Mouse (Mus musculus): ENCODE data around the gene Lrrc14b. TPM values are rescaled to one million over a fixed set of nuclear protein-coding genes. Genes with fewer than 3 reads are reported as not detected.

Lrrc14b gene
- not detected in 2 replicates for total RNA-seq (2017)

DNA sequence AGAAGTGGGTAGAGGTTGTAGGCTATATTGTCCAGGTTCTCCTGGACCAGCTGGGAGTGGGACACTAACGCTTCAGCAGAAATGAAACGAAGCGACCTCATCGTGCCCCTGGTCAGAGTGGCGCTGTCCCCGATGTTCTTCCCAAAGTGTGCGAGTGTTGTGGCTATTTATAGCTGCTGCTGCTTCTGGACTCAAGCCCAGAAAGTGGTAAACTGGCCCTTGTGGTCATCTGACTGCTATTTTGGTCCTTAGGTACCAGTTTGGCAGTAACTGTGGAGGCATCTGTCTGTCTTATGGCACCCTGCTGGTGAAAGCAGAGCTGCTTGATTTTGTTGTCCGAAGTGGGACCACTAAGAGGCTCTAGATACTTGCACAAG is at the start of gene Lrrc14b:
Lrrc14b (minus strand) TSS at position 147 of the 377 bp plus-strand sequence.
- ATAC-seq (replicated peaks in 1 of 2; ENCODE audit: insufficient read depth in 1 of 2, low FRiP score in 2 of 2, low TSS enrichment in 1 of 2, low read depth in 1 of 2, poor library complexity in 2 of 2, severe bottlenecking in 2 of 2) = peak; percentile 27 to 46; a peak in 1 of 4 replicates

DNA sequence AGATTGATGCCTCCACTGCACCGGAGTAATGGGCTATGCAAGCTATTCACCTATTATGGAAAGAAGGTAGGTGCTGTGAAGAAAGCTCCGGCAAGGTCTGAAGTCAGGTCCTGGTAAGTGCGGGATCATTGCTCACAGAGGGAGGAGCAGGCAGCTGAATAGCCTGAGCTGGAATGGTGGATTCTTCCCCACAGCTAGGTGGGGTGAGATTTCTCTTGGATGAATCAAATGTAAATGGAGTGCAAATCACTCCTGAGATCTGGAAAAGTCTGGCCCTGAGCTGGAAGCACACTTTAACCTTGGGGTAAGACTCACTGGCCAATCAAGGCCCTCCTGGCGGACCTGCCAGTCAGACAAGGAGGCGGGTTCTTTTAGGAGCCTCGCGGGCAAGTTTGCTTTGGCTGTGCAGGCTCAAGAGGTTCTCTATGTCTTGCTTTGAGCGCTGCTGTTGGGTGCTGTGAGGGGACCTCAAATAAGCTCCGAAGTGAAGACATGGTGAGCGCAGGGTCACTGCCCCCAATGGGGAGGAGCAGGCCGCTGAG is 35.6 kb upstream of the Lrrc14b start, which contains the start of gene Ftl1-ps1:
Ftl1-ps1 (plus strand) TSS at position 397 of the 542 bp plus-strand sequence.
- no peak for ATAC-seq (replicated peaks in 1 of 2; ENCODE audit: insufficient read depth in 1 of 2, low FRiP score in 2 of 2, low TSS enrichment in 1 of 2, low read depth in 1 of 2, poor library complexity in 2 of 2, severe bottlenecking in 2 of 2)

DNA sequence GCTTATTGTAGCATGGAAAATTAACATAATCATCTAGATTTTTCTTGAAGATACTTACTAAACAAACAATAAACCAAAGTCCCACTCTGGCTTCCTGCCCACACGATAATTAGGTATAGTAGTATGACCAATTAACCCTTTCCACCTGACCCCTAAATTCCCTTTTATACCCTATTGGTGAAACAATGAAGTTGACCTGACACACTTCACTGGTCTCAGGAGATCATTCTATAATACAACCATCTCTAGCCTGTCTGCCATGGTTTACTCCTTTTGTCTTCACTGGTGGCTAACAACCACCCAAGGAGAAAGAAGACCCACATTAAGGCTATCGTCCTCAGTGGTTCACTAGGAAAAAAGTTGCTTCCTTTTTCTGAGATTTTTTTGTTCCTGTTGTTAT is 27.4 kb upstream of the Lrrc14b start:
- ATAC-seq (replicated peaks in 1 of 2; ENCODE audit: insufficient read depth in 1 of 2, low FRiP score in 2 of 2, low TSS enrichment in 1 of 2, low read depth in 1 of 2, poor library complexity in 2 of 2, severe bottlenecking in 2 of 2) = no peak

DNA sequence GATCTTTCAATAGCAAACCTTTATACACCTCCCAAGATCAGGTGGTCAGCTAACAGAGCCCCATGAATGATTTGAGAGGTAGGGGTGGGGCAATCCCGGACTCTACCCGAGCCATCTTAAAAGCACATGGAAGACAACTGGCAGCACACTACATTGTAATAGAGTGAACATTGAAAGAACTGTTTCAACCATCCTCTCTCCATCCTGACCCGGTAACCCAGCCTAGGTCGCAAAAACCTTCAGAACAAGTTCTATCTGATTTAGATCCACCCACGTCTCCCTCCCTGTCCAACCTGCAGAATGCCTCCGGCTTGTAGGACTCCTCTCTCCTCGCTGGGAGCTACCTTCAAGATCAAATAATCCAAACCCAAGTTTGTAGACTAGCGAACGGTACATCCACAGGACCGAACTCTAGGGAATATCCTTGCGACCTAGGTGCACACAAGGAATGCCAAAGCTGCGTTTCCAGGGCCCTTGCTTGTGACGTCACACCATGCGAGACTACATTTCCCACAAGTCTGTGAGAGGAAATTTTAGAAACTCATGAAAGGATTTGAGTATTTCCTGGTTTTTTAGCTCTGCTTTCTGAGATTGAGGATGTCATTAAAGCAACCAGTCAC is 26.7 kb upstream of the Lrrc14b start, which contains the start of gene Zfp72:
Zfp72 (minus strand) TSS at position 466 of the 620 bp plus-strand sequence.
- ATAC-seq (replicated peaks in 1 of 2; ENCODE audit: insufficient read depth in 1 of 2, low FRiP score in 2 of 2, low TSS enrichment in 1 of 2, low read depth in 1 of 2, poor library complexity in 2 of 2, severe bottlenecking in 2 of 2) = peak; percentile 94 to 98

DNA sequence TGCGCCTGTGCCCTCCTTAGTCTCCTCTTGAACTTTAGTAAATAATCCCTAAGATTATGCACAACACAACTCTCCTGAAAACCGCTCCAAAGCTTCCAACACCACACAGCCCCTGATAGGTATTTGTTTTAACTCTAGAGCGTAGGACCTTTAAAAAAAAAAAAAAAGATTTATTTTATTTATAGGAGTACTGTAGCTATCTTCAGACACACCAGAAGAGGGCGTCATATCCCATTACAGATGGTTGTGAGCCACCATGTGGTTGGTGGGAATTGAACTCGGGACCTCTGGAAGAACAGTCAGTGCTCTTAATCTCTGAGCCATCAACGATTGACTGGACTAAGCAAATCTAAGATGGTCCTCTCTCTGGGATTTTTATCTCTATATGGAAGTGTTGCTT is 25.9 kb upstream of the Lrrc14b start:
- ATAC-seq (replicated peaks in 1 of 2; ENCODE audit: insufficient read depth in 1 of 2, low FRiP score in 2 of 2, low TSS enrichment in 1 of 2, low read depth in 1 of 2, poor library complexity in 2 of 2, severe bottlenecking in 2 of 2) = no peak

DNA sequence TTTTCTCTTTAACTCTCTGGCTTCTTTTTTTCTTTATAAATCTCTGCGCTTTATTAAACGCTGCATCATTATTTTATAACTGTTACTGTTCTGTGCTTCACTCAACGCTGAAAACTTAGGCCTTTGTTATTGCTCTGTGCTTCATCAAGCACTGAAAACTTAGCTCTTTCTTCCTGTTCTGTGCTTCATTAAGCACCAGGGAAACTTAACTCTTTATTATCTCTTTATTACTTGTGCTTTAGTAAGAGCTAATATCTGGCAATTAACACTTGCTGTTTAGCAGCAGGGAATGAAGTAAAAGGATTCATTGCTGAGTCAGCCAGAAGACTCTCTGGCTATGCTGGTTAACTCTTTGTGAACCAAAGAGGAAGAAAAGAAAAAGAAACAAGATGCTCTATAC is 18.5 kb upstream of the Lrrc14b start:
- ATAC-seq (replicated peaks in 1 of 2; ENCODE audit: insufficient read depth in 1 of 2, low FRiP score in 2 of 2, low TSS enrichment in 1 of 2, low read depth in 1 of 2, poor library complexity in 2 of 2, severe bottlenecking in 2 of 2) = no peak

DNA sequence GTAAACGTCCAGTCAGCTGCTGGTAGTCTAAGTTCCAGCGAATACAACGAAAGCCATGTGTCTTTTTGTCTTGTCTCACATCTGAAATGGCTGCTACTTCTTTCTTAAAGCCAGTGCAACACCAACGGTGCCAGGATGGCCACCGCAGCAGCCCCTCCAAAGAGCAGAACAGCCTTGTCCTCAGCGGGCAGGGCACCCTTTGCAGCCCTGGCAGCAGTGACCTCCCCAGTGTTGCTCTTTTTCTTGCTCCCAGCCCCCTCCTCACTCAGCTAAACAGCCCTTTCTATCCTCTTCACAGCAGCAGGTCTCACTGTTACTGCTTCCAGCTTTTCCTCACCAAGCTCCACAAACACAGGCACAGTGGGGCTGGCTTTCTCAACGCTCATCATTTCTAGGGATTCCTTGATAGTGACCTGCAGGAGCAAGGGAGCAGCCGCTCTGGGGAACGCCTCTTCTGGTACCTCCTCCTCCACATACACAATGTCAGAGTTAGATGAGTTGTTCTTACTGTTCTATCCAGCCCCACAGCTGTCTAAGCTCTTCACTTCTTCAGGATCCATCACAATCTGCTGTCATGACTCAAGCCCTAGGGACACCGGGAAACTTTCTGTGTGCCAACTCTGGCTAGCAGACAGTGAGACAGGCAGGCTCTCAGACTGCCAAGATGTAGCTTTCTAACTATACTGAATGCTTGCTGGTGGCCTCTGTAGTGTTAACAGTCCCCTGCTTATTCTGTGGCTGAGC is 17.9 kb upstream of the Lrrc14b start:
- no peak for ATAC-seq (replicated peaks in 1 of 2; ENCODE audit: insufficient read depth in 1 of 2, low FRiP score in 2 of 2, low TSS enrichment in 1 of 2, low read depth in 1 of 2, poor library complexity in 2 of 2, severe bottlenecking in 2 of 2)

DNA sequence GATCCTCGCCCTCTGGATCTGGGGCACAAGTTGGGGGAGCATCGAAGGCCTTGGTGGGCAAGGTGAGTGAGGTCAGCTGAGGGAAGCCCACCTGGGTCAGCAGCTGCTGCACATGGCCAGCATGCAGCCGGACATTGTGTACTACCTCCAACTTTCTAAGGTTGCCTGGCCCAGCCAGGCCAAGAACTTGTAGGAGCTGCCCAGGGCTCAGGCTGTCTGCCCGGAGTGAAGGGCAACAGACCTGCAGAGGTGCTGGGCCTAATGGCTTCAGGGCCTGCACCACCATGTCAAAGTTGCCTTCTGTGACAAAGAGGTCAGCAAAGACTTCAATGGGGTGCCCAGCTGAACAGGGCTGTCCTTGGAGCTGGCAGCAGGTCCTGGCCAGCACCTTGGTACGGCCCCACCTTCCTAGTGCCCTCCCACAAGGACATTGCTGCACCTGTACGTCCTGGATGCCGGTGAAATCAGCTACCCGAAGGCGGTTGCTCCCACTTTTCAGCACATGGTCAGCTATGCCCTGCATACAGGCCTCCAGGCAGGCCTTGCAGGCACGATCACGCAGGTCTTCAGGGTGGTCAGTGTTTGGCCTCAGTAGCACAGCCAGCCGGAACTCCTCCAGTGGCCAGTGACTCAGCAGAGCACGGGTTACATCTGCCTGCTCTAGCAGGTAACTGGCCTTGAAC is 488 bp downstream of the Lrrc14b start:
- 0 out of 4 replicates have a peak, but pooled peaks of 1 of the 2 experiments have one; percentile 18 for ATAC-seq (replicated peaks in 1 of 2; ENCODE audit: insufficient read depth in 1 of 2, low FRiP score in 2 of 2, low TSS enrichment in 1 of 2, low read depth in 1 of 2, poor library complexity in 2 of 2, severe bottlenecking in 2 of 2)

DNA sequence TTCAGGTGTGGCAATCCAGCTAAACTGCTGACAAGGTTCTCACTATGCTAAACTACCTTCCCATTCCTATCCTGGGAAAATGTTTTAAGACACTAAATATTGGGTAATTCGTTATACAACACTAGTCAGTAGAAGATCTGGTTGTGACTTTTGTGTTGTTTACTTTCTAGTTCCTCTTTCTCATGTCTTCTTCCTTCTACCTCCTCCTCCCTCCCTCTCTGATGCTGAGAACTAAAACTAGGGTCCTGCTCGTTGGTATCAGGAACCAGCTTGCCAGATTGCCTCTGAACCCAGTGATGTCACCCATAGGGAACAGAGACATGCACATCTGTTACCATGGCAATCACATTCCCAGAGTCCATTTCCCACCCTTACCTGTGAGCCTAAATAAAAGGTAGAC is 1.6 kb downstream of the Lrrc14b start:
- ATAC-seq (replicated peaks in 1 of 2; ENCODE audit: insufficient read depth in 1 of 2, low FRiP score in 2 of 2, low TSS enrichment in 1 of 2, low read depth in 1 of 2, poor library complexity in 2 of 2, severe bottlenecking in 2 of 2) = no peak

DNA sequence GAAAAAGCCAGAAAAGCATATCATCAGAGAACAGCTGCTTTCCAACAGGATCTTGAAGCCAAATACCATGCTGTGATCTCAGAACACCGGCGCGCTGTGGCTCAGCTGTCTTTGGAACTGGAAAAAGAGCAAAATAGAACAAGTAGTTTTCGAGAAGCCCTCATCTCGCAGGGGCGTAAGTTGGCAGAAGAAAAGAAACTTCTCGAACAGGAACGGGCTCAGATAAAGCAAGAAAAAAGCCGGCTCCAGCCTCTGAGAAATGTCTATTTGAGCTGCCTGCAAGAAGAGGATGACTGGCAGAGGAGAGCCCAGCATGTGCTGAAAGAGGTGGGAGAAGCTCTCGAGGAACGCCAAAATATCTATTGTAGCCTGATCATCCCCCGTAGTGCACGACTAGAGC is 7.3 kb downstream of the Lrrc14b start:
- no peak for ATAC-seq (replicated peaks in 1 of 2; ENCODE audit: insufficient read depth in 1 of 2, low FRiP score in 2 of 2, low TSS enrichment in 1 of 2, low read depth in 1 of 2, poor library complexity in 2 of 2, severe bottlenecking in 2 of 2)

DNA sequence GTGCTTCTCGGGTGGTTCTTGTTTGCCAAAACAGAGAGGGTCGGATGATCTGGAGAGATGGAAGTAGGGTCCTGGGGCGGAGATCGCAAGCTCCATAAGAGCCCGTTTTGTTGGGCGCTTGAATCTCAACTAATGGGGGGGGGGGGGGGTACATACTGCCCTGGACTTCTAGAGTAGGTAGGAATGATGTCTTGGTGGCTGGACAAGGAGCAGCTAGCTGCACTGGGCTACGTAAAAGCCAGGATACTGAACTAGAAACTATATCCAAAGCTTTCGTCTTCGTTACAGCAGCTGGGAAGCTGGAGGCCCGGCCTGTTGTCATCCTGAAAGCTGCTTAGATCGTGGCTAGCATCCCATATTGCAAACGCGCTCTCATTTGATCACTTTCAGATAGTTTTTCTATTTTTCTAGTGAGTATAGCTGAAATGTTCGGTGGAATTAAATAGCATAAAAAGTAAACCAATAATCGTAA is 13.3 kb downstream of the Lrrc14b start:
- peak in 1 of 2 experiments; percentile 6; a peak in 1 of 4 replicates for ATAC-seq (replicated peaks in 1 of 2; ENCODE audit: insufficient read depth in 1 of 2, low FRiP score in 2 of 2, low TSS enrichment in 1 of 2, low read depth in 1 of 2, poor library complexity in 2 of 2, severe bottlenecking in 2 of 2)

DNA sequence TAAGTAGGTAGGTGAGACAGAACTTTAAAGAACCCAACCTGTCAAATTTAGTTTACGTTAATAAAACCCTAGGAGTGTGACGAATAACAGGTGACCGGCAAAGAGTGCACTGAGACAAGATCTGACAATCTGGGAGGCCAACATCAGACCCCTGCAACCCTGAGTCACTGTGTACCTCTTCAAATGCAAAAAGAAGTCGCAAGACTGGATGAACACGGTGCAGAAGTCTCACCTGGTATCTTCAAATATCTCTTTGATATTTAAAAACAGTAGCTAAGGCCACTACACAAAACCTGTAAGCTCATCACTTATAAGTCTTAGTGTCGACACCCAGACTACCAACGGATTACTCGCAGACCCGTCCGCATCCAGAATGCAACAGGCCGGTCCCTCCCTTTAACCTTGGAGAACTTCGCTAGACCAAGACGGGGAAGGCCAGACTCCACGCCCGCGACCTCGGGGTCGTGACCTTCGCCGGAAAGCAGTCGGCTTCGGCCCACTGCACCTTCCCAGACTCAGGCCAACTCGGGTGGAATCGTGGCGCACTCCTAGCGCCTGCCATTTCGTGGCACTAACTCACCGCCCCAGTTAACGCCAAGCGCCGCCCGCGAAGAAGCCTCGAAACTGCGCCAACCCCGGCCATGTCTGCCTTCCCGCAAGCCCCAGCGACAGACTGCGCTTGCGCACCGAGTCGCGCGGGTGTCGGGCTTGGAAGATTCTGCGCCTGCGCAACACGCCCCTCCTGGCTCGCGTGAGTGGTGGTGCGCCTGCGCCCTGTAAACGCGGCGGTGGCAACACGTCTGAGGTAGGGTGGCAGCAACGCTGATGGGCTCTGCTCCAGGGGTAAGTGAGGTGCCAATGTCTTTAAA is 14.0 kb downstream of the Lrrc14b start, which contains the start of the genes Sdha and Ccdc127:
Sdha (minus strand) TSS at position 715 of the 869 bp plus-strand sequence.
Ccdc127 (plus strand) TSS at position 744 of the 869 bp plus-strand sequence.
- ATAC-seq (replicated peaks in 1 of 2; ENCODE audit: insufficient read depth in 1 of 2, low FRiP score in 2 of 2, low TSS enrichment in 1 of 2, low read depth in 1 of 2, poor library complexity in 2 of 2, severe bottlenecking in 2 of 2) = peak; percentile 94 to 98

DNA sequence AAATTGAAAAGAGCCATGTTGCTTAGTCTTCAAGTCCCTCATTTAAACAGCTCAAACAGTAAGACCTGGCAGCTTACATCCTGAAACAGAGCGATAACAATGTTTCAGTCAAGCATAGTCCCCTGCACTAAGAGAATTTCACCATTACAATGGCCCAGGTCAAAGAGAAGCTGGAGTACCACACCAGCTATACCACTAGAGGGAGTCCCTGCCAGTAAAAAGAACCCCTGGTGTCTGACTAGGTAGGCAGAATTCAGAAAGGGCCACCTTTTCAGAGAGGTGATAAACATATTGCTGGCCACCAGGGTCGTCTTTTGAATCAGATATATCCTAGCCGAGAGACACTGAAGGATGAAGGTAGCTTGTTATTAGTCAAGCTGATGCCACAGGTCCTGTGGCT is 22.8 kb downstream of the Lrrc14b start:
- ATAC-seq (replicated peaks in 1 of 2; ENCODE audit: insufficient read depth in 1 of 2, low FRiP score in 2 of 2, low TSS enrichment in 1 of 2, low read depth in 1 of 2, poor library complexity in 2 of 2, severe bottlenecking in 2 of 2) = peak; percentile 98 to 99

DNA sequence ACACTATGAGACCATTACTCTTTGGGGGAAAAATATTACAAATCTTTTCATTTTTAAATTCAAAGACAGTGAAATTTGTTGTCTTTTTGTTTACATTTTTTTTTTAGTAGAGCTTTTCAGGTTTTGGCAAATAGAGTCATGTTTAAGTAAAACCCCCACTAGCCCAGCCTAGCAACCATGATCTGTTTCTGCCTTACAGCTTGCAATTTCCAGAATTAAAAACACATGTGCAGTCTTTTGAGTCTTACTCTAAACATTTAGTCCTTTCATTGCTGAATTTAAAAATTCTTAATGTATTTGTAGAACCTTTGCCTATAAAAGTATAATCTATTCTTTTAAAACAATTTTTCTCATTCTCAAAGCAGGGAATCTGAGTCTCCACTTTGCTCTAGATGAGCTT is 34.5 kb downstream of the Lrrc14b start:
- ATAC-seq (replicated peaks in 1 of 2; ENCODE audit: insufficient read depth in 1 of 2, low FRiP score in 2 of 2, low TSS enrichment in 1 of 2, low read depth in 1 of 2, poor library complexity in 2 of 2, severe bottlenecking in 2 of 2) = no peak

DNA sequence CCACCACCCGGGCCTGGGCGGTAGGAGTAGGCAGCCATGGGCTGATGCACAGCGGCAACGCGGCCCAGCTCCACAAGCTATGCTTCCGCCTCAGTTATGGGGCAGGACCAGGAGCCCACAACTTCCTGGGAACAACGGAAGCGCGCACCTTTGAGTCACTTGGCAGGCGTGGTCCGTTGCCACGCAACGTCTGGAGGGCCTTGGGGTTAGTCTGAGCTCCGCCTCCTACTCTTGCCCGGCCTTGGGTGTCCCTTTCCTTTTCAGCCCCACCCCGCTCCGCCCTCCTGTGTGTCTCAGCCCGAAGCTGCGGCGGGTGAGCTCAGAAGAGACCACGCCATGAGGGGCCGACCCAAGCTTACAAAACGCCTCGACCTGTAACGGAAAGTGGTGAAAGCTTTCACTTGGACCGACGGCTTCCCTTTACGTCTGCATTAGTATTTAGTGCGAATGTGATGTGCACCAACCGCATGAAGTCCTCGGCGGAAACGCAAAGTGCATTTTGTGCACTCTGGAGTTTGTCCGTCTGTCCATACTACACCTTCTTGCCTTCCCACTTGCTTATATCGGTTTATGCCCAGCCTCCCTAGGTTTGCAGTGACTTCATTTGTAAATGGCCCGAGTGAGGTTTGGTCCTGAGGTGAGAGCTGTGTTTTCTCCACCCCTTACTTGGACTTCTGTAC is 46.5 kb downstream of the Lrrc14b start, which contains the start of gene Pdcd6:
Pdcd6 (minus strand) TSS at position 411 of the 680 bp plus-strand sequence.
- peak; percentile 98 for ATAC-seq (replicated peaks in 1 of 2; ENCODE audit: insufficient read depth in 1 of 2, low FRiP score in 2 of 2, low TSS enrichment in 1 of 2, low read depth in 1 of 2, poor library complexity in 2 of 2, severe bottlenecking in 2 of 2)

DNA sequence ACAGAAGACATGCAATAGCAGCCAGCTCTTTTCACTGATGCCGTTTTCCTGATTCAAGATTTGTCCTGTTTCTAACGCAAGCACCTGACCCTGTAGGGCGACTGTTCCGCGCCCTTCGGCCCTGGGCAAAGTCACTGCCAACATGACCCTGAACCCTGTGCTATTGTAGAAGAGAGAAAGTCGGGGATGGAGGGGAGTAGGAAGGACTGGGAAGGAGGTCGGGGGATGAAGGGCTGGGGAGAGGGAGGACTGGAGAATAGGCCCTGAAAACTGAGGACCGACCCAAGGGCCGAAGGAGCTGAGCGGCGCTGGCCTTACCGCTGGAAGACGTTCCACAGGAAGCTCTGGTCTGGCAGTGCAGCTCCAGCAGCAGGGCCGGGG is 47.0 kb downstream of the Lrrc14b start:
- no peak for ATAC-seq (replicated peaks in 1 of 2; ENCODE audit: insufficient read depth in 1 of 2, low FRiP score in 2 of 2, low TSS enrichment in 1 of 2, low read depth in 1 of 2, poor library complexity in 2 of 2, severe bottlenecking in 2 of 2)
